Mouse (Mus musculus) olfactory bulb, adult 2 months (tissue): Measurements from ENCODE around the gene 4933411K16Rik.

Source experiments
- CTCF ChIP-seq: fragments of 200-500 bp; IDR thresholded peaks from 2 replicates; pipeline ENCODE4 v1.5.1; 2012; ENCODE audit warnings: low read depth, mild to moderate bottlenecking, low read length, moderate library complexity; ENCODE audit not compliant: insufficient read depth
- POLR2A ChIP-seq: fragments of 200-500 bp; IDR thresholded peaks from 2 replicates; pipeline ENCODE4 v1.6.1; 2012; ENCODE audit warnings: mild to moderate bottlenecking, low read depth, low read length, moderate library complexity; ENCODE audit not compliant: insufficient read depth

- no peak for TF ChIP-seq CTCF
- no peak for TF ChIP-seq POLR2A
Observed at GRCm38 (mm10) chr19:42022542-42022848, 29.6 kb upstream of the 4933411K16Rik start.
